Mouse (Mus musculus): ENCODE data around the gene Card9. TPM values are rescaled to one million over a fixed set of nuclear protein-coding genes. Genes with fewer than 3 reads are reported as not detected.
A peak's percentile ranks its signal among the peaks of the same experiment; 100 is the strongest.
"Not testable (repeated sequence)": the region's sequence is repeated elsewhere in the genome, so short reads cannot be mapped to it uniquely, and the experiment has no call there.

The Card9 gene
- polyA plus RNA-seq, 1 experiment = not detected

- Histone ChIP-seq H3K4me1 (ENCODE audit: control insufficient read depth, insufficient read depth, low read length) (peaks cover 6% of the 10 kb centered on the region), H3K27ac (ENCODE audit: insufficient read depth, low read depth, low read length) (no peak overlapping the region), H3K4me3 (ENCODE audit: insufficient read depth, low read depth, low read length) (no peak overlapping the region)
- TF ChIP-seq POLR2A (IDR thresholded peaks at IDR 0.05; ENCODE audit: insufficient read depth, low read depth, low read length) (no peak), CTCF (IDR thresholded peaks at IDR 0.05; ENCODE audit: insufficient read depth, low read depth, low read length) (no peak)
- 80% methylated on average over 8 of the region's 8 CpGs for WGBS
Observed at GRCm38 (mm10) chr2:26398978-26399377, 38.3 kb upstream of the Card9 start.

- 91% methylated on average over 6 of the region's 6 CpGs for WGBS
- peaks cover 15% of the 10 kb centered on the region for H3K4me1 ChIP-seq (ENCODE audit: control insufficient read depth, insufficient read depth, low read length)
- H3K4me3 ChIP-seq (ENCODE audit: insufficient read depth, low read depth, low read length) = no peak overlapping the region
- no peak for TF ChIP-seq CTCF (IDR thresholded peaks at IDR 0.05; ENCODE audit: insufficient read depth, low read depth, low read length)
- no peak for TF ChIP-seq POLR2A (IDR thresholded peaks at IDR 0.05; ENCODE audit: insufficient read depth, low read depth, low read length)
- no peak overlapping the region for H3K27ac ChIP-seq (ENCODE audit: insufficient read depth, low read depth, low read length)
Observed at GRCm38 (mm10) chr2:26391617-26392016, 30.9 kb upstream of the Card9 start.

DNA sequence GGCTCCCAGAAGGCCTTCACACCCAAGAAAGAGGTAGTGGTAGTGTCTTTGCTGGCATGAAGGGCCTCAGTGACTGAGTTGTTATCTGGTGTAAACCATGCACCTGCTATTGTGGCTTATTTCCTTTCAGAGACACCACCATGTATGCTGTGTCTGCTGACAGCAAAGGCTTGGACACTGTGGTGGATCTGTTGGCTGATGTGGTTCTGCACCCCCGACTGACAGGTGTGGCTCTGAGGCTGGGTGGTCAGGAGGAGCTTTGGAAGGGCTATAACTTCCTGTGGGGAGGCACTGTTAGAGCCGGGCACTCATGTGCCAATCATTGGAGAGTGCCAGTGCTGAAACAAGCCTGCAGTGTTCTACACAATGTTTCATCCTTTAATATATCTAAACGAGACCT is 30.2 kb upstream of the Card9 start:
- no peak overlapping the region for H3K27ac ChIP-seq (ENCODE audit: insufficient read depth, low read depth, low read length)
- no peak for TF ChIP-seq POLR2A (IDR thresholded peaks at IDR 0.05; ENCODE audit: insufficient read depth, low read depth, low read length)
- TF ChIP-seq CTCF (IDR thresholded peaks at IDR 0.05; ENCODE audit: insufficient read depth, low read depth, low read length) = no peak
- peaks cover 15% of the 10 kb centered on the region for H3K4me1 ChIP-seq (ENCODE audit: control insufficient read depth, insufficient read depth, low read length)
- no peak overlapping the region for H3K4me3 ChIP-seq (ENCODE audit: insufficient read depth, low read depth, low read length)
- WGBS = 78% methylated on average over 3 of the region's 3 CpGs

GRCm38 (mm10) chr2:26389154-26389690 is 28.5 kb upstream of the Card9 start, which contains the start of the genes Entr1 and Pmpca:
TSS of gene Entr1 (minus strand) at chr2:26389316.
TSS of gene Pmpca (plus strand) at chr2:26389339.
- peaks cover 15% of the 10 kb centered on the region for H3K4me1 ChIP-seq (ENCODE audit: control insufficient read depth, insufficient read depth, low read length)
- under 1% methylated on average over 58 of the region's 60 CpGs for WGBS
- peak within 1 kb of the TSS; percentile 73 for H3K4me3 ChIP-seq (ENCODE audit: insufficient read depth, low read depth, low read length)
- H3K27ac ChIP-seq (ENCODE audit: insufficient read depth, low read depth, low read length) = no peak within 1 kb of the TSS
- TF ChIP-seq POLR2A (IDR thresholded peaks at IDR 0.05; ENCODE audit: insufficient read depth, low read depth, low read length) = peak; percentile 87
- no peak for TF ChIP-seq CTCF (IDR thresholded peaks at IDR 0.05; ENCODE audit: insufficient read depth, low read depth, low read length)

DNA sequence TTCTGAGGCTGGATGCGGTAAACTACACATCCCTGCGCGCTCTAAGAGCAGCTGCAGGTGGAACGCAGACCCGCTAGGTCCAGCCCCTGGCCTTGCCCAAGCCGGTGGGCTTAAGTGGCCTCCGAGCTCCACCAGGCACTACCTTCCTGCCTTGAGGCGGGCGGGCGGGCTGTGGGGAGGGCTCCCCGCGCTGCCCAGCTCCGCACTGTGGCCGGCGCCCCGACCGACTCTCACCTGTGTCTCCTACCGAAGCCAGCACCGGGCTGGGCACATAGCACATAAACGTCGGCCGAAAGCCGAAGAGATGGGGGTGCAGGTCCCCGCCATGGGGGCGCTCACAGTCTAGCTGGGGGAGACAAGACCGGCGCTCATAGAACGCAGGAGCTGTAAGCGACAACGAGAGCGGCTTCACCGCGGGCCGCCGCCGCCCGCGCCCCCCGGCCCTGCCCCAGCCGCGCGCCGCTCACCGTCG is 28.0 kb upstream of the Card9 start:
- peaks cover 15% of the 10 kb centered on the region for H3K4me1 ChIP-seq (ENCODE audit: control insufficient read depth, insufficient read depth, low read length)
- no peak overlapping the region for H3K27ac ChIP-seq (ENCODE audit: insufficient read depth, low read depth, low read length)
- peak overlapping the region; percentile 73 for H3K4me3 ChIP-seq (ENCODE audit: insufficient read depth, low read depth, low read length)
- WGBS = under 1% methylated on average over 45 of the region's 45 CpGs
- TF ChIP-seq POLR2A (IDR thresholded peaks at IDR 0.05; ENCODE audit: insufficient read depth, low read depth, low read length) (no peak), CTCF (IDR thresholded peaks at IDR 0.05; ENCODE audit: insufficient read depth, low read depth, low read length) (no peak)

- peaks cover 15% of the 10 kb centered on the region for H3K4me1 ChIP-seq (ENCODE audit: control insufficient read depth, insufficient read depth, low read length)
- 80% methylated on average over 3 of the region's 3 CpGs for WGBS
- no peak overlapping the region for H3K4me3 ChIP-seq (ENCODE audit: insufficient read depth, low read depth, low read length)
- TF ChIP-seq POLR2A (IDR thresholded peaks at IDR 0.05; ENCODE audit: insufficient read depth, low read depth, low read length) = no peak
- TF ChIP-seq CTCF (IDR thresholded peaks at IDR 0.05; ENCODE audit: insufficient read depth, low read depth, low read length) = no peak
- no peak overlapping the region for H3K27ac ChIP-seq (ENCODE audit: insufficient read depth, low read depth, low read length)
Observed at GRCm38 (mm10) chr2:26387713-26388112, 27.0 kb upstream of the Card9 start.

GRCm38 (mm10) chr2:26380871-26381270 is 20.2 kb upstream of the Card9 start:
- peak overlapping the region; percentile 58 for H3K4me3 ChIP-seq (ENCODE audit: insufficient read depth, low read depth, low read length)
- not testable (repeated sequence) for H3K27ac ChIP-seq (ENCODE audit: insufficient read depth, low read depth, low read length); H3K4me1 ChIP-seq (ENCODE audit: control insufficient read depth, insufficient read depth, low read length)
- 32% methylated on average over 6 of the region's 6 CpGs for WGBS

DNA sequence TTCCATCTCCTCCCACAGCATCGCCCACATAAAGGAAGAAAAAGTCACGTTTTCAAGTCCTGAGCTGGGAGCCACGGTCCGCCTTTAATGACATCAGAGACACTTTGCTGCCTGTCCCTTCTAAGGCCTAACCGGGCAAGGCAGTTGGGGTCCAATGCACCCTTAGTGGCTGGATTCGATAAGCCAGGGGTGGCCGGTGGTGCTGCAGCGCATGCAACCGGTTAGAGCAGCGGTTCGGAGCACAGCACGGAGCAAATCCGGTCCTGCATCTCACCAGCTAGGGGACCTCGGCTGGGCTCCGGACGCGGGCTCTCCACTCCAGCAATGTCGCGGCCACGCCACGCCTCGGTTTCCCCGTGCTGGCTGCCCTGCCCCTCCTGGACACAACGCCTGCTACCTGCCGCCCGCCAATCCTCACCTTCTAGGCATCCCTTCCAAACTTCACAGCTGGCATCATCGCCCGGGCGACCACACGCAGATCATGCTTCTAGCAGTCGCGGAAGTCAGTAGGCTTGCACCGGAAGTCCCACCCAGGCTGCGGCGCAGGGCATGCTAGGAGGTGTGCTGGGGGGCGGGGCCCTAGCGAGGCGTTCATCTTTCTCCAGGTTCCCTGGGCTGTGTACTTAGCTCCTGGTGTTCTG is 19.5 kb upstream of the Card9 start, which contains the start of gene Snapc4:
Snapc4 (minus strand) TSS at position 523 of the 641 bp plus-strand sequence.
- Histone ChIP-seq H3K27ac (ENCODE audit: insufficient read depth, low read depth, low read length) (no peak within 1 kb of the TSS), H3K4me1 (ENCODE audit: control insufficient read depth, insufficient read depth, low read length) (no peaks in the 10 kb centered on the region), H3K4me3 (ENCODE audit: insufficient read depth, low read depth, low read length) (peak within 1 kb of the TSS; percentile 58)
- TF ChIP-seq CTCF (IDR thresholded peaks at IDR 0.05; ENCODE audit: insufficient read depth, low read depth, low read length) (no peak), POLR2A (IDR thresholded peaks at IDR 0.05; ENCODE audit: insufficient read depth, low read depth, low read length) (no peak)
- WGBS = under 1% methylated on average over 38 of the region's 38 CpGs

GRCm38 (mm10) chr2:26372396-26372795 is 11.7 kb upstream of the Card9 start:
- TF ChIP-seq CTCF (IDR thresholded peaks at IDR 0.05; ENCODE audit: insufficient read depth, low read depth, low read length) = no peak
- TF ChIP-seq POLR2A (IDR thresholded peaks at IDR 0.05; ENCODE audit: insufficient read depth, low read depth, low read length) = no peak
- no peak overlapping the region for H3K27ac ChIP-seq (ENCODE audit: insufficient read depth, low read depth, low read length)
- H3K4me3 ChIP-seq (ENCODE audit: insufficient read depth, low read depth, low read length) = no peak overlapping the region
- WGBS = 94% methylated on average over 8 of the region's 8 CpGs
- H3K4me1 ChIP-seq (ENCODE audit: control insufficient read depth, insufficient read depth, low read length) = no peaks in the 10 kb centered on the region
